Mouse (Mus musculus): ENCODE measurements at regions not wholly inside any gene's neighbourhood (a gene's known extent, or its start where the extent isn't known, plus 50 kb on each side); places are given as distances from the start of the nearest gene placed in this dataset.

DNA sequence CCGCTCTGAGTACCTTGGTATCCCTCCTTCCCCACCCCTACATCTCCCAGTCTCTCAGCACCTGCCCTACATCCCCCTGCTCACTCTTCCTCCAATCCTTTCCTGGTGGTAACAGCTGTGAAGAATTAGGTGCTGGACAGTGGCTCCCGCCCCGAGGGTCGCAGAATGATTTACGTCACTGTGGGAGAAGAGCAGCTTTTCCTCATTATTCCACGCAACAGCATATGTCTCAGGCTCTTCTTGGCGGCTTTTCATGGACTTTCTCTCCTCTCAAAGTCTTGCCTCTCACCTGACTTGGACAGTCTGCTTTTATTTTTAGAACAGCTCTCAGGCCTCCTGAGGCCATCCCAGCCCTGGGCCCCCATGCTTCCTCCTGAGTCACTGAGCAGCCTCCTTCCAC, 103.8 kb upstream of the Aldh1a3 start:
- H3K36me3 ChIP-seq: no peaks in the 10 kb centered on the region
- 57% methylated on average over 7 of the region's 7 CpGs for WGBS
- H3K27ac ChIP-seq (ENCODE audit: poor library complexity, severe bottlenecking): no peak overlapping the region
- H3K9me3 ChIP-seq (replicated peaks): no peaks in the 10 kb centered on the region
- H3K9ac ChIP-seq: no peak overlapping the region
- no peak for ATAC-seq (ENCODE audit: insufficient number of reproducible peaks, low FRiP score)
- H3K4me1 ChIP-seq (replicated peaks): peaks cover 12% of the 10 kb centered on the region
- no peaks in the 10 kb centered on the region for H3K27me3 ChIP-seq (replicated peaks)
- no peak overlapping the region for H3K4me2 ChIP-seq
- no peak overlapping the region for H3K4me3 ChIP-seq

DNA sequence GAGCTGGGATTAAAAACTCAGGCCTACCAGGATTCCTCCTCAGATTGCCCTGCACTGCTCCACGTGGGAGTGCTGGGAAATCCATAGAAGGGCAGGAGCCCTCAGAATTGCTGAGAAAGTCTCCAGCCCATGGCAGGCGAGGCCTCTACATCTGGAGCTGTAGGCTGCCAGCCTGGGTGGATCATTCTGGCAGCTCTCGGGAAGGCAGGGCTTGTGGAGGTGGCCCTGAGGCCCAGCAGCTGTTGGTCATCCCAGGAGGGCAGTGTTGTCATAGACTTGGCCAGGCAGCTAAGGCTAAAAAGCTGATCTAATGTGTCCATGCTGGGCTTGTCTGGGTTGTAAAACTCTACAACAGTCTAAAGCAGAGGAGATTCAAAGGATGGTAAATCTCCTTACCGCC, 101.6 kb upstream of the Aldh1a3 start:
- Histone ChIP-seq H3K9me3 (replicated peaks) (no peaks in the 10 kb centered on the region), H3K9ac (no peak overlapping the region), H3K4me2 (no peak overlapping the region), H3K27ac (ENCODE audit: poor library complexity, severe bottlenecking) (no peak overlapping the region), H3K27me3 (replicated peaks) (no peaks in the 10 kb centered on the region), H3K36me3 (no peaks in the 10 kb centered on the region), H3K4me3 (no peak overlapping the region), H3K4me1 (replicated peaks) (peaks cover 12% of the 10 kb centered on the region)
- no peak for ATAC-seq (ENCODE audit: insufficient number of reproducible peaks, low FRiP score)
- 68% methylated on average over 4 of the region's 4 CpGs for WGBS

DNA sequence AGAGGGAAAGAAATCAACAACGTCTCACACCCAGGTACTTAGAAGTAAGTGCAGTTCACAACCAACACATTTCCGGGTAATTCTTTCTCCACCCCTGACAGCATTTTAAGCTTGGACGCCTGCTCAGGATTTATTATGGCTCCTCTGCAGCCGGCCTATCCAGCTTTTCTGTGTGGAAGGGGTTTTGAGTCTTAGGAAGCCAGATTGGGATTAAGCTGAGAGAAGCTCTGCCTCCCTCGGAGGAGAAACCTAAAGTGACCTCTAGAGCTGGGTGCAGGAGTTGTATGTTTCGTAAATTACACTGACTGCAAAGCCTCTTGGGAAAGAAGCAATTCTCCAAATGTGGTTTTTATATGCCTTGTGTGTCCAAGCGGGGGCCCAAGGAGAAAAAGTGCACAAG, 96.6 kb upstream of the Aldh1a3 start:
- H3K36me3 ChIP-seq: no peaks in the 10 kb centered on the region
- no peaks in the 10 kb centered on the region for H3K9me3 ChIP-seq (replicated peaks)
- ATAC-seq (ENCODE audit: insufficient number of reproducible peaks, low FRiP score): no peak
- no peak overlapping the region for H3K4me3 ChIP-seq
- H3K27me3 ChIP-seq (replicated peaks): no peaks in the 10 kb centered on the region
- H3K4me1 ChIP-seq (replicated peaks): no peaks in the 10 kb centered on the region
- H3K27ac ChIP-seq (ENCODE audit: poor library complexity, severe bottlenecking): no peak overlapping the region
- WGBS: 68% methylated on average over 7 of the region's 7 CpGs
- H3K4me2 ChIP-seq: no peak overlapping the region
- no peak overlapping the region for H3K9ac ChIP-seq

DNA sequence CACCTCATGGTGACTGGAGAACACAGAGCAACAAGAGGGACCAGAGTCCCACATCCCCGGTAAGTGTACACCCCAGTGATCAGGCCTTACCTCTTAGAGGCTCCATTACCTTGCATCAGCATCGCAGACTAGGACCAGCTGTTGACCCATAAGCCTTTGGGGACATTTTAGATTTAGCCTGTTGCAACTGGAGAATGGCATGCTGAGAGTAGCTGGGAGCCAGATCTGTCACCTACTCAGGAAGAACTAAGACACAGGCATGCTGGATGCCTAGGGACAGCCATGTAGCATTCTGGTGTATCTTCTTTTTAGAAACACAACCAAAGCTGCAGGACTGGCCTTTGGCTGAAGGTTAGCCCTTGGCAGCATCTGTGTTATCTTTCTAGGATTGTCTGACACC, 94.2 kb upstream of the Aldh1a3 start:
- Histone ChIP-seq H3K9ac (no peak overlapping the region), H3K9me3 (replicated peaks) (no peaks in the 10 kb centered on the region), H3K4me2 (no peak overlapping the region), H3K4me3 (no peak overlapping the region), H3K4me1 (replicated peaks) (no peaks in the 10 kb centered on the region), H3K36me3 (no peaks in the 10 kb centered on the region), H3K27me3 (replicated peaks) (no peaks in the 10 kb centered on the region), H3K27ac (ENCODE audit: poor library complexity, severe bottlenecking) (no peak overlapping the region)
- 86% methylated on average over 2 of the region's 2 CpGs for WGBS
- no peak for ATAC-seq (ENCODE audit: insufficient number of reproducible peaks, low FRiP score)

DNA sequence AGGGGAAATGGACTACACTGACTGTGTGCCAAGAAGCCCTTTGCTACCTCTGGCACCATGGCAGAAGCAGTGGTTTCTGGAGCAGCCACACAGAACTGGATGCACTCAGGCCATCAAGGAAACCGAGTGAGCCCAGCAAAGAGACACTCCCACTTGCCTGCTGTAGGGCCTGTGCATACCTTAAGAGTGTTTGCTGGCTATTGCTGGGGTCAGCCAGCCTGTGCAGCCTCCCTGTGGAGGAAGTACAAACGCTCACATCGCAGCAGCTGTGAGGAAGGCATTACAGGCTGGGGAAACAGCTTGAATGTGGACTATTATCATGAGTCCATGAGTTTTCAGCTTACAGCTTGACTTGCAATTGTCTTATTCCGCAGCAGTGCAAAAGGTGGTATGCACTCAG, 88.8 kb upstream of the Aldh1a3 start:
- WGBS: 46% methylated on average over 4 of the region's 4 CpGs
- Histone ChIP-seq H3K27ac (ENCODE audit: poor library complexity, severe bottlenecking) (no peak overlapping the region), H3K36me3 (no peaks in the 10 kb centered on the region), H3K27me3 (replicated peaks) (no peaks in the 10 kb centered on the region), H3K9ac (no peak overlapping the region), H3K9me3 (replicated peaks) (0 out of 2 replicates have a peak, but pooled peaks cover 6% of the 10 kb centered on the region), H3K4me1 (replicated peaks) (no peaks in the 10 kb centered on the region), H3K4me3 (no peak overlapping the region), H3K4me2 (no peak overlapping the region)
- no peak for ATAC-seq (ENCODE audit: insufficient number of reproducible peaks, low FRiP score)

DNA sequence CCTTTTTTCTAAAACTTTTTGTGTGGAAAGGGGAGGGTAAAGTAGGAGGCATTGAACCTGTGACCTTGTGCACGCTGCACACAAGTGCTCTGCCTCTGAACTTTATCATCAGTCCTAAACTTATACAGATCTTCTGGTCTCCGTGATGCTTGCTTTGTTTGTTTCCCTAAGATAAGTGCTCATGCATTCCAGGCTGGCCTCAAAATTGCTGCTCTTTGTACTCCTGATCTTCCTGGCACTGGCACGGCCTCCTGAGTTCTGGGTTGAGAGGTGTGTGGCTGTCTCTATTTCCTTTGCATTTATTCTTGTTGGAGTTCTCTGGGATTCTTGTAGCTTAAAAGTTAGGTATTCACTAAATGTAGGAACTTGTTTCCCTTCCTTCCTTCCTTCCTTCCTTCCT, 86.1 kb upstream of the Aldh1a3 start:
- Histone ChIP-seq H3K36me3 (no peaks in the 10 kb centered on the region), H3K27me3 (replicated peaks) (no peaks in the 10 kb centered on the region), H3K9ac (no peak overlapping the region), H3K4me2 (no peak overlapping the region), H3K4me3 (no peak overlapping the region), H3K4me1 (replicated peaks) (no peaks in the 10 kb centered on the region), H3K27ac (ENCODE audit: poor library complexity, severe bottlenecking) (no peak overlapping the region), H3K9me3 (replicated peaks) (0 out of 2 replicates have a peak, but pooled peaks cover 9% of the 10 kb centered on the region)
- WGBS: 14% methylated on average over 3 of the region's 3 CpGs
- no peak for ATAC-seq (ENCODE audit: insufficient number of reproducible peaks, low FRiP score)

DNA sequence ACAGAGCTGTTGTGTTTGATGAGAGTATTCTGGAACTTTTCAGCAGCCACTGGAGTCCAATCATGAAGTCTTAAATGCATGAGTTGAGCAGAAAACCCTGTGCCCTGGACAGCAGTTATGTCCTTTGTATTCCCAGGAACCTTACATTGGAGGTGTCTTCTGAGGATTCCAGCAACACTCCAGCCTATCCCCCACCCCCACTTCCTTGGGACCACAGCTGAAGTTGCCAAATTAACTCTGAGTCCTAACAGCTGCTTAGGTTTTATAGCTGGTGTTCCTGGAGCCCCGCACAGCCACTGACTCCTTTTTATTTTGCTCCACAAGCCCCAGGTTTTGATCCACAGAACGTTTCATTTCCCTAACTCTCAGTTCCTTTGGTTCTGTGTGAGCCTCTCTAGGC, 78.4 kb upstream of the Aldh1a3 start:
- no peaks in the 10 kb centered on the region for H3K27me3 ChIP-seq (replicated peaks)
- H3K27ac ChIP-seq (ENCODE audit: poor library complexity, severe bottlenecking): no peak overlapping the region
- no peaks in the 10 kb centered on the region for H3K4me1 ChIP-seq (replicated peaks)
- 0 out of 2 replicates have a peak, but pooled peaks cover 5% of the 10 kb centered on the region for H3K9me3 ChIP-seq (replicated peaks)
- H3K9ac ChIP-seq: no peak overlapping the region
- H3K4me3 ChIP-seq: no peak overlapping the region
- 74% methylated on average over 2 of the region's 2 CpGs for WGBS
- ATAC-seq (ENCODE audit: insufficient number of reproducible peaks, low FRiP score): no peak
- H3K36me3 ChIP-seq: no peaks in the 10 kb centered on the region
- H3K4me2 ChIP-seq: no peak overlapping the region

DNA sequence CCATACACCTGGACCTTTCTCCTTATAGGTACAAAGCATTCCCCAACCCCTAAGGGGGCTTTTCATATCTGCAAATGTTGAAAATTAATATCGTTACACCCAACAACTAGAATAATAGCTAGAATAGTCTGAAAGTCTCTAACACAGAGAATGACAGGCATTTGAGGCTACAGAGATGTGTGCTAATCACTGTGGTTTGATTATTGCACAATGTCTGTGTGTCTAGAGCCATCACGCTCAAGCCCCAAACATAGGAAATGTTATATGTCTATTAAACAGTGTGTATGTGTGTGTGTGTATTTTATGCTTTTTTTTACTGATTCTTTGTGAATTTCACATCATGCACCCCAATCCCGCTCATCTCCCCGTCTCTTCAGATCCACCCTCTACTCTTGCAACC, 77.2 kb upstream of the Aldh1a3 start:
- Histone ChIP-seq H3K27me3 (replicated peaks) (no peaks in the 10 kb centered on the region), H3K36me3 (no peaks in the 10 kb centered on the region), H3K4me2 (no peak overlapping the region), H3K27ac (ENCODE audit: poor library complexity, severe bottlenecking) (no peak overlapping the region), H3K9ac (no peak overlapping the region), H3K9me3 (replicated peaks) (0 out of 2 replicates have a peak, but pooled peaks cover 5% of the 10 kb centered on the region), H3K4me1 (replicated peaks) (no peaks in the 10 kb centered on the region), H3K4me3 (no peak overlapping the region)
- WGBS: 85% methylated on average over 4 of the region's 4 CpGs
- ATAC-seq (ENCODE audit: insufficient number of reproducible peaks, low FRiP score): no peak

DNA sequence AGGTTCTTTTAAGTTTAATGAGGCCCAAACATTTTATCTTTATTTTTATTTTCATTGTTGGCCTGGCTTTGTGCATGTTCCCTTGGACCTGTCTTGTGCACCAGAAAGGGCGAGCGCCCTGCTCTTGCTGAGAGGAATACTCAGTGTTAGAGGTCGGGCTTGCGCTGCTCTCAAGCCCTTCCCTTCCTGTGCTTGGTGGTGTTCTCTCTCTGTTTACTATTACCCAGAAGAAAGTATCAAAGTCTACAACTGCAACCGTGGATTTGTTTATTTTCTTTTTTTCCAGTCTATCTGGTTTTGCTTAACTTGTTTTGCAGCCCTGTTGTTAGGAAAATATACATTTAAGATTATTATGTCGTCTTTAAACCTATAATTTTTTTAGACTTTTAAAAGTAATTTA, 74.1 kb upstream of the Aldh1a3 start:
- 68% methylated on average over 6 of the region's 6 CpGs for WGBS
- H3K9me3 ChIP-seq (replicated peaks): no peaks in the 10 kb centered on the region

DNA sequence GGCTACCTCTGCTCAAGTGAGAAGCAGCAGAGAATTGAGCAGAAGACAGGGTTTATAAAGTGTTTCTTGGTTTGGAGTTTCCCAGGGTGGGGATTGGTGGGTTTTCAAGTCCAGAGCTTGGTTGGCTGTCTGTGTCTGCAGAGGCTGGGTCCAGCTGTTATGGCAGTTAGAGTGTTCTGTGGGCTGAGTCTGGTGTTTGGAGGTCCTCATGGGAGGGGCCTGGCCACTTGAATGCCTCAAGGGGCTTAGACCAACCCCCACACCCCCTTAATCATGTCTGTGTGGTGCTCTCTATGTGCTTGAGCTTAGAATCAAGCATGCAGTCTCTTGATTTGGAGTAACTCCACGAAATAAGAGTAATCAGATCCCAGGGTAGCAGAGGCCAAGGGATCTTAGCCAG, 70.2 kb upstream of the Aldh1a3 start:
- no peaks in the 10 kb centered on the region for H3K4me1 ChIP-seq (replicated peaks)
- no peaks in the 10 kb centered on the region for H3K36me3 ChIP-seq
- H3K27me3 ChIP-seq (replicated peaks): no peaks in the 10 kb centered on the region
- ATAC-seq (ENCODE audit: insufficient number of reproducible peaks, low FRiP score): no peak
- H3K27ac ChIP-seq (ENCODE audit: poor library complexity, severe bottlenecking): no peak overlapping the region
- no peak overlapping the region for H3K4me2 ChIP-seq
- 53% methylated on average over 1 of the region's 1 CpGs for WGBS
- H3K9ac ChIP-seq: no peak overlapping the region
- no peak overlapping the region for H3K4me3 ChIP-seq
- H3K9me3 ChIP-seq (replicated peaks): 0 out of 2 replicates have a peak, but pooled peaks cover 4% of the 10 kb centered on the region

More for the DNA sequence above, 74.1 kb upstream of the Aldh1a3 start:
- H3K9ac ChIP-seq: no peak overlapping the region
- H3K27me3 ChIP-seq (replicated peaks): no peaks in the 10 kb centered on the region
- H3K36me3 ChIP-seq: no peaks in the 10 kb centered on the region
- no peak overlapping the region for H3K4me3 ChIP-seq
- H3K27ac ChIP-seq (ENCODE audit: poor library complexity, severe bottlenecking): no peak overlapping the region
- no peak overlapping the region for H3K4me2 ChIP-seq
- no peak for ATAC-seq (ENCODE audit: insufficient number of reproducible peaks, low FRiP score)
- H3K4me1 ChIP-seq (replicated peaks): no peaks in the 10 kb centered on the region

DNA sequence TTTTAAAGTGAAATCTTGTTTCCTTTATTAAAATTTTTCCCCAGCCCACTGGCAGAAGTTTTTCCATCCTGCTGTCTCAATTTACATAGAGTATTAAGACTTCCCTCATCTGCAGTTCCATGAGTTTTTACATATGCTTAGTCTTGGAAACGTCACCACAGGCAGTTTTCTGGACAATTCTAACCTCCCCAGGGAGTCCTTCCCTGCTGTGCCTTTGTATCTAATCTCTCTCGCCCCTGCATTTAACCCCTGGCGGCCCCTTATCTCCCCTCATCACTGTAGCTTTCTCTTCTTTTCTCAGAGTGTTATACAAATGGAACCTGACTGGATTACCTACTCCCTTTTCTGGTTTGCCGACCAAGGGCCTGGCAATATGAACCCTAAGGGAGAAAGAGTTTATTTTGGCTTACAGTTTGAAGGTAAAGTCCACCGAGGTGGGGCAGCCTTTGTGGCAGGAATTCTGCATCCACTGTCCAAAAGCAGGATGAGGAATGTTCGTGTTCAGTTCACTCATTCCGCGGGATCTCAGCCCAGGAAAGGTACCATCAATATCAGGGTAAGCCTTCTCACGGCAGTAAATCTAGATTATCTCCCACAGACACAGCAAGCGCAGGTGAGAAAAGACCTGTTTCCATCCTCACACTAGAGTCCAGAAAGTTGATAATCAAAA, 66.0 kb upstream of the Aldh1a3 start:
- H3K27ac ChIP-seq (ENCODE audit: poor library complexity, severe bottlenecking): no peak overlapping the region
- H3K4me1 ChIP-seq (replicated peaks): no peaks in the 10 kb centered on the region
- no peaks in the 10 kb centered on the region for H3K36me3 ChIP-seq
- ATAC-seq (ENCODE audit: insufficient number of reproducible peaks, low FRiP score): no peak
- no peaks in the 10 kb centered on the region for H3K27me3 ChIP-seq (replicated peaks)
- H3K4me3 ChIP-seq: no peak overlapping the region
- H3K9ac ChIP-seq: no peak overlapping the region
- 0 out of 2 replicates have a peak, but pooled peaks cover 4% of the 10 kb centered on the region for H3K9me3 ChIP-seq (replicated peaks)
- no peak overlapping the region for H3K4me2 ChIP-seq
- WGBS: 64% methylated on average over 10 of the region's 10 CpGs

DNA sequence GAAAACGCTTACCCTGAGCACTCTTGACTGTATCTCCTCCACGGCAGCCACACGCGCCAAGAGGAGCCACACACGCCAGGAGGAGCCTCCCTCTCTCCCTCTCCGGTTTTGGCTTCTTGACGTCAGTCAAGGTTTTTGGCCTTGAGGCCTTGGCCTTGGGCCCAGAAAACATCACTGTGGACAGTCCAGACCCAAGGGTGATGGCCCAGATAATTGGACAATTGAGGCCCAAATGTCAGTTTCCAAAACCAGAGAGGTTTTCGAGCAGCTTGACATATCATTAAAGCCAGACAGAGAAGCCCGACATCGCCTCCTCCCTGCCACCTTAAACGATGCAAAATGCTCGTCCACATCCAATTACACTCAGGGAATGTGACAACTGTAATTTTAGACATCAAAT, 65.4 kb upstream of the Aldh1a3 start:
- WGBS: 80% methylated on average over 12 of the region's 12 CpGs
- ATAC-seq (ENCODE audit: insufficient number of reproducible peaks, low FRiP score): no peak
- Histone ChIP-seq H3K9ac (no peak overlapping the region), H3K36me3 (no peaks in the 10 kb centered on the region), H3K4me2 (no peak overlapping the region), H3K4me1 (replicated peaks) (no peaks in the 10 kb centered on the region), H3K4me3 (no peak overlapping the region), H3K27me3 (replicated peaks) (no peaks in the 10 kb centered on the region), H3K27ac (ENCODE audit: poor library complexity, severe bottlenecking) (no peak overlapping the region), H3K9me3 (replicated peaks) (0 out of 2 replicates have a peak, but pooled peaks cover 4% of the 10 kb centered on the region)
